Mouse (Mus musculus) neural tube, embryonic 14.5 days (tissue): ENCODE data around the gene Rere. TPM values are rescaled to one million over a fixed set of nuclear protein-coding genes. Genes with fewer than 3 reads are reported as not detected.

ENCODE experiments used
- ATAC-seq: fragments of 200-750 bp; cut with Nextera tagmentation; 2 replicates; pipeline ENCODE4 v1.8.0; 2017; ENCODE audit warnings: low read depth, mild to moderate bottlenecking, moderate TSS enrichment, moderate library complexity
- H3K27ac ChIP-seq: fragments of 300-500 bp; sonication (generic); 2 replicates; pipeline ENCODE4 v1.5.1; 2014; ENCODE audit warnings: low read depth, mild to moderate bottlenecking, control low read depth, low read length, moderate library complexity, mixed read lengths
- H3K27me3 ChIP-seq: fragments of 300-500 bp; sonication (generic); 2 replicates; pipeline ENCODE4 v1.6.1; 2014; ENCODE audit warnings: low read length; ENCODE audit not compliant: control insufficient read depth, insufficient read depth
- H3K36me3 ChIP-seq: fragments of 300-500 bp; sonication (generic); 2 replicates; pipeline ENCODE4 v1.6.1; 2014; ENCODE audit warnings: low read length, mixed read lengths; ENCODE audit not compliant: control insufficient read depth, insufficient read depth
- H3K4me1 ChIP-seq: fragments of 300-500 bp; sonication (generic); 2 replicates; pipeline ENCODE4 v1.6.1; 2014; ENCODE audit warnings: low read length; ENCODE audit not compliant: control insufficient read depth, insufficient read depth
- H3K4me2 ChIP-seq: fragments of 300-500 bp; sonication (generic); 2 replicates; pipeline ENCODE4 v1.6.1; 2014; ENCODE audit warnings: mild to moderate bottlenecking, low read depth, low read length, control low read depth
- H3K4me3 ChIP-seq: fragments of 300-500 bp; sonication (generic); 2 replicates; pipeline ENCODE4 v1.5.1; 2014; ENCODE audit warnings: low read depth, low read length, control low read depth, mixed read lengths
- H3K9ac ChIP-seq: fragments of 300-500 bp; sonication (generic); replicated peaks from 2 replicates; pipeline ENCODE4 v1.6.1; 2014; ENCODE audit warnings: low read depth, mild to moderate bottlenecking, control low read depth, low read length, mixed read lengths
- H3K9me3 ChIP-seq: fragments of 300-500 bp; sonication (generic); 2 replicates; pipeline ENCODE4 v1.6.1; 2016; ENCODE audit warnings: low read length; ENCODE audit not compliant: control insufficient read depth
- WGBS: fragments of 180-500 bp; shearing (Covaris S2); extraction: QIAGEN DNeasy Blood & Tissue Kit; methylation state at CpG from one replicate; pipeline ENCODE4 v1.1.7; 2014; 5-methylcytosine and 5-hydroxymethylcytosine counted together
- polyA plus RNA-seq: library from polyadenylated mRNA; unstranded; fragments of >200 nt; fragmentation: Nextera tagmentation; extraction: Ambion mirVana; gene quantifications from 2 replicates; pipeline ENCODE4 v1.2.1, GENCODE M21; 2014

Rere gene
- polyA plus RNA-seq, 1 experiment from 2014 or later: 50.7 TPM

DNA sequence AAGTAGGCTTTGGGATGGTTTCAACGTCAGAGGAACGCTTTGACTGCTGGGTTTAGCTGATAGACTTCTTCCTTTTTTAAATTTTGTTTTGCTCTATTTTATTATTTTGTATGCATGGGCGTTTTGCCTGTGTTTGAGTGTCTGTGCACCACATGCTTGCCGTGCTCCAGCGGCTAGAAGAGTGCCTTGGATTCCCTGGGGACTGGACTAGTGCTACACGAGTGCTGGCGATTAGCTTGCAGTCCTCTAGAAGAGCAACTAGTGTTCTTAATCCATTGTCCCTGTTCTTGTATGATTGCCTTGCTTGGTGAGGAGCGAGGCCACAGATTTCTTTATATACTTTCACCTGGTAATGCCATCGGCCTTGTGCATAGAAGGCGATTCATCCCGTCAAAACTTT, 122.5 kb downstream of the Rere start:
- Histone ChIP-seq H3K27ac (peak overlapping the region; percentile 61; the same call in 1 of the 2 replicates), H3K9ac (no peak overlapping the region), H3K4me2 (no peak overlapping the region), H3K4me3 (no peak overlapping the region), H3K36me3 (peaks cover 11% of the 10 kb centered on the region; the same call in 1 of the 2 replicates), H3K9me3 (no peaks in the 10 kb centered on the region), H3K27me3 (no peaks in the 10 kb centered on the region), H3K4me1 (peaks cover 35% of the 10 kb centered on the region)
- 51% methylated on average over 11 of the region's 11 CpGs for WGBS
- no peak for ATAC-seq

DNA sequence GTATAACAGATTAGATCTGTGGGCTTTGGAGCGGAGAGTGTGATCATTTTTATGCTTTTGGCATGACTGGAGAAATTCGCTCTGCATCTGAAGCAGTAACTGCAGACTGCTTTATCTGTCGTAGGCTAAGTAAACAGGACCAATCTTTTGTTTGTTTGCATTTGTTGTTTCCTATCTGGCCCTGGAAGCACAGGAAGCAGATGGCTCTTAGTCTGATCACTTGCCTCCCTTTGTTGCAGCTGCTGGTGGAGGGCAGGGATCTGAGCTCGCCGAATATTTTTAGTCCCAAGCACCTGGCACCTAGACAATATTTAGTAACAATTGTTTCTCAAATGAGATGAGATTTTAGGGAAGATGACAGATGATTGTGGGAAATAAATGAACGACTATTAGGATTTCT, 123.1 kb downstream of the Rere start:
- H3K27me3 ChIP-seq: no peaks in the 10 kb centered on the region
- H3K36me3 ChIP-seq: peaks cover 11% of the 10 kb centered on the region; the same call in 1 of the 2 replicates
- 24% methylated on average over 6 of the region's 6 CpGs for WGBS
- H3K9me3 ChIP-seq: no peaks in the 10 kb centered on the region
- no peak overlapping the region for H3K4me2 ChIP-seq
- H3K4me3 ChIP-seq: no peak overlapping the region
- H3K27ac ChIP-seq: peak overlapping the region; percentile 61; the same call in 1 of the 2 replicates
- no peak for ATAC-seq
- H3K4me1 ChIP-seq: peaks cover 32% of the 10 kb centered on the region
- H3K9ac ChIP-seq: no peak overlapping the region

DNA sequence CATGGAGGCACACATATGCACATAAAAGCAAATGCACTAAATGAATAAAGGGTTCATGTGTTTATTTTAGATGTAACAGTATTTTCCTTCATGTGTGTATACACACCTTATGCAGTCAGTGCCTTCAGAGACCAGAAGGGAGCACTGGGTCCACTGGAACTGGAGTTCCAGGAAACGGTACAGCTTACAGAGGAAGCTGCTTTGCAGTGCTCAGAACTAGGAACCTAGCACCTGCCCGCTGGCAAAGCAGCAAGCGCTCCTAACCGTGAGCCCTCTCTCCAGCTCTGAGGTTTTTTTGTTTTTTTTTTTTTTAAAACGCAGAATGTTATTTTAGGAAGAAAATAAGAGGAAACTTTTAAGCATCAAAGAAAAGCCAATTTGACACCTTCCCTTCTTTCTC, 124.3 kb downstream of the Rere start:
- Histone ChIP-seq H3K27me3 (no peaks in the 10 kb centered on the region), H3K4me3 (no peak overlapping the region), H3K36me3 (peaks cover 11% of the 10 kb centered on the region; the same call in 1 of the 2 replicates), H3K9ac (no peak overlapping the region), H3K4me2 (no peak overlapping the region), H3K27ac (no peak overlapping the region), H3K4me1 (peaks cover 32% of the 10 kb centered on the region), H3K9me3 (no peaks in the 10 kb centered on the region)
- no peak for ATAC-seq
- 70% methylated on average over 5 of the region's 5 CpGs for WGBS

DNA sequence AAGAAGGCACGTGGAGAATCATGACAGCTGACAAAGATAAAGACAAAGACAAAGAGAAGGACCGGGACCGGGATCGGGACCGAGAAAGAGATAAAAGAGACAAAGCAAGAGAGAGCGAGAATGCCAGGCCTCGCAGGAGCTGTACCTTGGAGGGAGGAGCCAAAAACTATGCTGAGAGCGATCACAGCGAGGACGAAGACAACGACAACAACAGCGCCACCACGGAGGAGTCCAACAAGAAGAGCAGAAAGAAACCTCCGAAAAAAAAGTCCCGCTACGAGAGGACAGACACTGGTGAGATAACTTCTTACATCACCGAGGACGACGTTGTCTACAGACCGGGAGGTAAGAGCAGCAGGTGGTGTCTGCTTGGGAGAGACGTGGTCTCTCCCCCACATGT, 124.9 kb downstream of the Rere start:
- peaks cover 11% of the 10 kb centered on the region; the same call in 1 of the 2 replicates for H3K36me3 ChIP-seq
- WGBS: 72% methylated on average over 21 of the region's 21 CpGs
- H3K9ac ChIP-seq: no peak overlapping the region
- H3K27ac ChIP-seq: no peak overlapping the region
- no peaks in the 10 kb centered on the region for H3K9me3 ChIP-seq
- no peak for ATAC-seq
- H3K4me1 ChIP-seq: peaks cover 31% of the 10 kb centered on the region
- H3K4me3 ChIP-seq: no peak overlapping the region
- no peaks in the 10 kb centered on the region for H3K27me3 ChIP-seq
- H3K4me2 ChIP-seq: no peak overlapping the region

DNA sequence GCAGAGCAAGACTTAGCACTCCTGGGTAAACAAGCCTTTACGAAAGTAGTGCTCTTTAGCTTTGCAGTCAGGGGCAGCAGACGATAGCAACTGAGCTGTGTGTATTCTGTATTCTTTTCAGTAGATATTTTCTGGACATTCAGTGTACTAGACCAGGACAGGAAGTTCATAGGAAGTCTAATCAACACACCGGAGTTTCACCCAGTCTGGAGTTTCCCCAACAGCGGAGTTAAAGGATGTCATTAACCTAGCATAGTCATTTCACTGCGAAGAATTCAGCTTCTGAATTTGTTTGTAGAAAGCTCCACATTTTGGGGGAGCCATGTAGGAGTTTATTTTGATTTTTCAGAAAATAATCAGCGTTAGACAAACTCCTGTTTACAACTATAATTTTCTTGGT, 125.4 kb downstream of the Rere start:
- Histone ChIP-seq H3K27me3 (no peaks in the 10 kb centered on the region), H3K4me1 (peaks cover 26% of the 10 kb centered on the region), H3K27ac (no peak overlapping the region), H3K36me3 (peaks cover 11% of the 10 kb centered on the region; the same call in 1 of the 2 replicates), H3K4me3 (no peak overlapping the region), H3K4me2 (no peak overlapping the region), H3K9me3 (no peaks in the 10 kb centered on the region), H3K9ac (no peak overlapping the region)
- WGBS: 89% methylated on average over 6 of the region's 6 CpGs
- ATAC-seq: no peak

DNA sequence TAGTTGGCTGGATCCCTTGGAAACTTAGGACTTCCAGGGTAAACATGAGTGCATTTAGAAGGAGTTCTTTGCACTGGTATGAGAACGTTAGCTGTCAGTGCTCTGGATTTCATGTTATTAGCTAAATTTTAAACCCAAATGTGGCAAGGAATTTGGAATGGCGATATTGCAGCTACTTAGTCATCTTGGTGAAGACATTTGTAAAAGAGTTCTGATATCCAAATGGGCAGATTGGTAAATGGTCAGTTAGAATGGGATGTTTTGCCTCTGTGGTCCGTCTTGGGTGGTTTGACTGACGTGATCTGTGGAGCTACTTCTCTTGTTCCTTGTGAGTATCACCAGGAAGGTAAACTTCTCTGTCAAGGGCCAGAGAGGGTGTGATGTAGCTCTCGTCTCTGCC, 132.8 kb downstream of the Rere start:
- Histone ChIP-seq H3K4me3 (no peak overlapping the region), H3K9me3 (no peaks in the 10 kb centered on the region), H3K9ac (no peak overlapping the region), H3K27ac (no peak overlapping the region), H3K36me3 (no peaks in the 10 kb centered on the region), H3K27me3 (no peaks in the 10 kb centered on the region), H3K4me1 (peaks cover 5% of the 10 kb centered on the region; the same call in 1 of the 2 replicates), H3K4me2 (no peak overlapping the region)
- ATAC-seq: no peak
- WGBS: 84% methylated on average over 5 of the region's 5 CpGs

DNA sequence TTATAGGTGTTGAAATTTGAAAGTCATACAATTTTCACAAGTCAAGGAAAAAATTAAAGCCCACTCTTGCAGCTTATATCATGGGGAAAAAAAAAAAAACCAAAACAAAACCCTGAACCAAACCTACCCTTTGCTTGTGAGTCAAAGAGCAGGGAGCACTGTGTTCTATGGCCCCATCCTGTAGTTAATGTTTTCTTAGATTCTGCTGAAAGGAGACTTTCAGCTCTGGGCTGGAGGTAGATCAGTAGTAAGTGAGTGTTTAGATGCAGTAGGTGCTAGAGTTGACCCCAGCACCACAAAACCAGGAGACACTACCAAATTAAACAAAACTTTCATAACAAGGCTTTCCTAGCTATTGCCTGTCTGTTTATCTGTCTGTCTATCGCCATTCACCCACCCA, 133.3 kb downstream of the Rere start:
- no peak overlapping the region for H3K4me2 ChIP-seq
- peaks cover 5% of the 10 kb centered on the region; the same call in 1 of the 2 replicates for H3K4me1 ChIP-seq
- H3K27ac ChIP-seq: no peak overlapping the region
- H3K9me3 ChIP-seq: no peaks in the 10 kb centered on the region
- WGBS: 86% methylated on average over 1 of the region's 1 CpGs
- H3K4me3 ChIP-seq: no peak overlapping the region
- ATAC-seq: no peak
- no peaks in the 10 kb centered on the region for H3K27me3 ChIP-seq
- no peaks in the 10 kb centered on the region for H3K36me3 ChIP-seq
- no peak overlapping the region for H3K9ac ChIP-seq

DNA sequence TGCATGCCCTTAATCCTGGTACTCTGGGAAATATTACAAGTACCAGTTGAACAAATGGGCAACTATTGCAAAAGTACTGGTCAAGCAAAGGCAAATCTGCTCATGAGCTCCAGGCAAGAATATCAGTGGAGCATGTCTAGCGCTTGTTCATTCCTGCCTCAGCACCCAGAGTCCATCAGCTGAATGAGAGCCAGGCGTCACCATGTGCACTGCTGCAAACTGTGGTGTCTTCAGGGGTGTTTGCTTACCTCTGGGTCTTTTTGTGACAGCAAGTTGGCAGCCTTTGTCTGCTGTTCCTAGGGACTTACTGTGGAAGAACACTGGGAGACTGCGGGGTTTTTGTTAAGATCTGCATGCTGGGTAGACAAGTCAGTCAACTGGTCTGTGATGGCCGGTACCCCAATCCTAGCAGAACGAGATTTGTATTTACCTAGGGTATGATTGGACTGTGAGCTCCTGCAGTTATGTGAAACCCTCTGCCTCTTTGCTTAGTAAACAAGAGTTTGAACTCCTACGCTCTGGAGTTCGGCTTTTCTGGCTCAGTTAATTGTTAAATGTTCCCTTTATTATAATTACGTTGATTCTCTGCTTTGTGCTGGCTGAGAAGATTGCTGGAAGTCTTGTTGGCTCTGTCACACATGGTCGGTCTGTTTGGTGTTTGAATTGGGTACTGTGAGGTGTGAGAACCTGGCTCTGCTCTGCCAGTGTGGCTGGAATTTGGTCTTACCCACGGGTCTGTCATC, 134.0 kb downstream of the Rere start:
- Histone ChIP-seq H3K4me1 (peaks cover 5% of the 10 kb centered on the region; the same call in 1 of the 2 replicates), H3K9ac (no peak overlapping the region), H3K27ac (no peak overlapping the region), H3K9me3 (no peaks in the 10 kb centered on the region), H3K4me3 (no peak overlapping the region), H3K4me2 (no peak overlapping the region), H3K27me3 (no peaks in the 10 kb centered on the region), H3K36me3 (no peaks in the 10 kb centered on the region)
- ATAC-seq: no peak
- 78% methylated on average over 10 of the region's 10 CpGs for WGBS

DNA sequence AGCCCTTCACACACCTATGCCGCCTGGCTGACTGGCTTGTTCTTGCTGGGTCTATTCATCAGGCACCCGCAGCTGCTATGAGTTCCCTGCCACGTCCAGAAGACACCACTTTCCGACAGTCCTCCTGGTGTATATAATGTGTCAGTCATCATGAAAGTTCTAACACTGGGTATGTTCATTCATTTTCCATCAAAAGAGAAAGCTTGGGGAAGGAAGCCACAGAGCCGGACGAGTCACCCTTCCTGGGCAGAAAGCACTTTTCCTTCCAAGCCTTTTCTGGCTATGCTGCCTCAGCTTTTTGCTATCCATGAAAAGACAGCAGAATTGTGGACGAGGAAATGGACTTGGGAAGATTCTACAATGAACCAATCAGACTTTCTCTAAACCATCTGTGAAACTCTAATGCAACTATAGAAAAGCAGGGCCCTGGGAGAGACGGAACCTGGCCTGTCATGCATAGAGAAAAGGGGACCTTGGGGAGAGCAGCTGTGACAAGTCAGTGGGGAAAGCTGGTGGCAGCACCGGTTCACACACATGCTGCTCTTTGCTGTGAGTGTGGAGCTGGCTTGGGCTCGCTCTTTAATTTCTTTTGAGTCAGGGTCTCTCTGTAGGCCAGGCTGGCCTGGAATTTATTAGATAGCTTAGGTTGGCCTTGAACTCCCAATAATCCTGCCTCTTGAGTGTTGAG, 139.3 kb downstream of the Rere start:
- H3K9ac ChIP-seq: no peak overlapping the region
- 73% methylated on average over 10 of the region's 10 CpGs for whole genome bisulfite sequencing
- H3K4me2 ChIP-seq: no peak overlapping the region
- 0 out of 2 replicates have a peak, but pooled peaks cover 8% of the 10 kb centered on the region for H3K4me1 ChIP-seq
- 0 out of 2 replicates have a peak overlapping the region, but pooled peaks have one; percentile 4 for H3K27ac ChIP-seq
- no peaks in the 10 kb centered on the region for H3K27me3 ChIP-seq
- H3K4me3 ChIP-seq: no peak overlapping the region
- no peaks in the 10 kb centered on the region for H3K9me3 ChIP-seq
- no peaks in the 10 kb centered on the region for H3K36me3 ChIP-seq
- ATAC-seq: no peak
